Mouse (Mus musculus): Measurements from ENCODE around the gene Pced1a.

The Pced1a gene

DNA sequence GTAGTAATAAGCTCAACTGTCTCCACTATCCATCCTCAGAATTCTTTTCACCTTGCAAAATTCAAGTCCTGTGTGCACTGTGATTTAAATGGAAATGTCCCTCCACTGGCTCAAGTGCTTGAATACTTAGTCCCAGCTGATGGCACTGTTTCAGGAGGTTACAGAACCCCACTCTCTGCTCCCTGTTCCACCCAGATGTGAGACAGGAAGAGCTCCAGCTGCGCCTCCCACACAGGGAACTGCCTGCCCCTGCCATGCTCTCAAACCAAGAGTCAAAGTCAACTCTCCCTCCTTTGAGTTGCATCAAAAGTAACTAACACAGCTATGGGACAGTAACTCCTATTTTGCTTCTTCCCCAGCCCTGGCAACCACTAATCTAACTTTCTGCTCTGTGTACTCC is 38.3 kb downstream of the Pced1a start:
- DNase-seq: peak; percentile 57

DNA sequence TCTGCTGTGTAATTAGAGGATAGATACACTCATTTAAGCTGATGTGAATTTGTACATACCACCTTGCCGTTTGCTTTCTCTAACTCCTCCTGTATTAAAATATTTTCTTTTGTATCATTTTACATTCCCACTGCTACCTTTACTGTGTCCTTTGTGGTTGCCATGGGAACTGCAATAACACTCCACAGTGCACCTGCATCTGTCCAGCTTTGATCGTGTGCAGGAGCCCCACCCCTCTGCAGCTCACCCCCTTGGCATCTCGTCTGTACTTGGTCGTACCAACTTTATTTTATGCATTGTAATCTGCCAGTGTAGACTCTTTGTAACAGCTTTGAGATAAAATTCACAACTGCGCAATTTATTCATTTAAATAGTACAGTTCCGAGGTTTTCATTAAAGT is 40.6 kb downstream of the Pced1a start:
- peak; percentile 4 for DNase-seq

DNA sequence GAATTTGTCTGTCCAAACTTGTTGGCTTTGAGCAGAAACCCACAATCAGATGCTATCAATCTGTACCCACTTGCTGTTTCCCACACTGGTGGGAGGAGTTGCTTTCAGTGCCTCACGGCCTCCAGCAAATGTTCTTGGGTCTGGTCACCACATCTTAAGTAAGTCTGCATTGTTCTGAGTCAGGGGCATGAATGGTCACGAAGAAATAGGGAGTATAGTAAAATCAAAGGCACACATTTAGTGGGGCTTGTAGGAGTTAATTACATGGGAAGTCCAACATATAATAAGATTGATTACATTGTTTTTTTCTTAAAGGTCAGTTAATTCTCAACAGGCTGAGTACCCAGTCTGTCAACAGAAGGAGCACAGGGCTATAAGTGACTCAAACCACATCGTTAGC is 41.3 kb downstream of the Pced1a start:
- no peak for DNase-seq

DNA sequence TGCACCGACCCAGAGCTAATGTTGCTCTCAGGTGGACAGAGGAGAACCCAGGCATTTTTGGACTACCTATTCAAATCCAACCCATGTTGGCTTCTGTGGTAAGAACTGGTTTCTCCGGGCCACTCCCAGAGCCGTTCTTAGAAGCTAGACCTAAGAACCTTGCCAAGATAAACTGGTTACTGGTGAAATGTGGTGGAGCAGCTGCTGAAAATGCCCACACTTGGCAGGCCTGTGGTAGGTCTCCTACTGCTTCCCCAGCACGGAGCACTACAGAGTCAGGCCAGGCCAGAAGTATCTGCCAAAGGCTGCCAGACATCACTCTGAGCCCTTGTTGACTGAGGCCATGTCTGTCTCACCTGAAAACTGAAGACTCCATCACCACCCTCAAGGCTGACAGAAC is 49.5 kb downstream of the Pced1a start:
- peak; percentile 75 for DNase-seq

DNA sequence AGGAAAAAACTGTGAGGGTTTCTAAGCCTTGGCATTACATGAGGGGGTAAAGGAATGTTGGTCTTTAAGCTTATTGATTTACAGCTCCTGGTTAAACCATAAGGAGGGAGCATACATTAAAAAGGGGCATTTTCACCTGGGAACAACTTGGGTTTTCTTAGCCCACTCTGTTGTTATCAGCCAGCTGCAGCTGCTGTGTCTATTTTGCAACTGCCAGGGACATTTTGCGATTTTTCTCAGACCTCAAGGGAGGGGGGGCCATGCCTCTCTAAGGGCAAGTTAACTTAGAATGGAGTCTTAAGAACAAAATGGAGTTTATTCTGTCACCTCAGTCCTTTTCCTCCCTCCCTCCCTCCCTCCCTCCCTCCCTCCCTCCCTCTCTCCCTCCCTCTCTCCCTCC is 51.5 kb downstream of the Pced1a start:
- DNase-seq: peak; percentile 42

DNA sequence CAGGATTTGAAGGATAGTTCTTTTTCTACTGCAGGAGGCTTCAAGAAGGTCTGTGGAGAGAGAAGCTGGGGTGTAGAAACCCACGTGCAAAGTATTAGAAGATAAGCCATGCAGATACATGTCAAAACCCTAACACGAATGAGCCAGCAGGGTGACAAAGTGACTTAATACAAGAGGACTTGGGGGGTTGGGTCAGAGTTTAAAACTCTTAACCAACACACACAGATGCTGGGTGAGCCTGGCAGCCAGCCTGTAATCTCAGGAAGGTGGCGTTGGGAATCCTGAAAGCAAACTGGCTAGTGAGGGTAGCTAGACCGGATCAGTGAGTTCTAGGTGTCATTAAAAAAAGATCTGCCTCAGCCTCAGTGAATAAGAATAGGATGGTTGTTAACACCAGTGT is 57.1 kb downstream of the Pced1a start:
- peak; percentile 45 for DNase-seq
